ENCODE assay signal across 8 mouse cellular contexts in genomic region chr15:103365471-103366375, GRCm38 (mm10). TPM values are rescaled to one million over a fixed set of nuclear protein-coding genes. Genes with fewer than 3 reads are reported as not detected.
DNase-seq lines count a peak whose midpoint lies in the region; ATAC-seq lines count a peak whose summit lies in the region.

No protein-coding gene starts in this region.

- H3K27me3 ChIP-seq in megakaryocyte, embryonic 14.5 days (replicated peaks), result peaks cover 2% of the 10 kb centered on the region
- H3K27me3 ChIP-seq in forebrain, embryonic 10.5 days (ENCODE audit: poor library complexity, severe bottlenecking), result no peaks in the 10 kb centered on the region
- H3K27me3 ChIP-seq in hindbrain, embryonic 13.5 days, result peaks cover 49% of the 10 kb centered on the region
- H3K27me3 ChIP-seq in liver, embryonic 12.5 days (replicated peaks), result peaks cover 32% of the 10 kb centered on the region
- peaks cover 18% of the 10 kb centered on the region for H3K27me3 ChIP-seq in neural tube, embryonic 12.5 days (replicated peaks)

- under 1% methylated on average over 51 of the region's 51 CpGs for WGBS in forebrain, embryonic 10.5 days
- WGBS in hindbrain, embryonic 13.5 days, result 1% methylated on average over 50 of the region's 51 CpGs
- WGBS in liver, embryonic 12.5 days (ENCODE audit: insufficient replicate concordance), result under 1% methylated on average over 51 of the region's 51 CpGs
- WGBS in neural tube, embryonic 12.5 days, result under 1% methylated on average over 51 of the region's 51 CpGs

- H3K27ac ChIP-seq in forebrain, embryonic 10.5 days, result peak overlapping the region; percentile 94
- no peak overlapping the region for H3K27ac ChIP-seq in hindbrain, embryonic 13.5 days
- peak overlapping the region; percentile 83 for H3K27ac ChIP-seq in liver, embryonic 12.5 days
- no peak overlapping the region for H3K27ac ChIP-seq in neural tube, embryonic 12.5 days

- peak overlapping the region; percentile 78 for H3K9ac ChIP-seq in hindbrain, embryonic 13.5 days
- H3K9ac ChIP-seq in liver, embryonic 12.5 days, result peak overlapping the region; percentile 89
- peak overlapping the region; percentile 74 for H3K9ac ChIP-seq in neural tube, embryonic 12.5 days

- peak; percentile 60 for DNase-seq in forebrain, embryonic 10.5 days (ENCODE audit: extremely low spot score, low spot score)
- no peak for DNase-seq in right cerebral cortex, postnatal 10 days (ENCODE audit: low spot score in 2 of 2)
- DNase-seq in c-Kit-positive CD71-positive TER-119-positive erythroid progenitor cells, embryonic 14.5 days (ENCODE audit: low spot score), result no peak

- ATAC-seq in megakaryocyte, adult 5-6 weeks (ENCODE audit: poor library complexity, severe bottlenecking), result no peak; the same call in 1 of the 2 replicates
- ATAC-seq in hindbrain, embryonic 13.5 days (ENCODE audit: low FRiP score), result peak; percentile 56
- peak; percentile 36; the same call in 1 of the 2 replicates for ATAC-seq in liver, embryonic 12.5 days
- peak; percentile 54 for ATAC-seq in neural tube, embryonic 12.5 days (ENCODE audit: low FRiP score, low read depth)

- peak overlapping the region; percentile 97 for H3K4me3 ChIP-seq in megakaryocyte, embryonic 14.5 days (replicated peaks)
- H3K4me3 ChIP-seq in forebrain, embryonic 10.5 days, result peak overlapping the region; percentile 84
- H3K4me3 ChIP-seq in hindbrain, embryonic 13.5 days, result peak overlapping the region; percentile 53
- peak overlapping the region; percentile 75 for H3K4me3 ChIP-seq in liver, embryonic 12.5 days
- peak overlapping the region; percentile 60 for H3K4me3 ChIP-seq in neural tube, embryonic 12.5 days

- H3K36me3 ChIP-seq in megakaryocyte, embryonic 14.5 days (replicated peaks; ENCODE audit: low read length), result peaks cover 12% of the 10 kb centered on the region
- H3K36me3 ChIP-seq in forebrain, embryonic 10.5 days (replicated peaks), result no peaks in the 10 kb centered on the region
- H3K36me3 ChIP-seq in hindbrain, embryonic 13.5 days, result no peaks in the 10 kb centered on the region
- peaks cover 2% of the 10 kb centered on the region; the same call in 1 of the 2 replicates for H3K36me3 ChIP-seq in liver, embryonic 12.5 days
- H3K36me3 ChIP-seq in neural tube, embryonic 12.5 days, result no peaks in the 10 kb centered on the region

- peaks cover 88% of the 10 kb centered on the region for H3K4me1 ChIP-seq in megakaryocyte, embryonic 14.5 days
- H3K4me1 ChIP-seq in forebrain, embryonic 10.5 days, result peaks cover 49% of the 10 kb centered on the region
- peaks cover 21% of the 10 kb centered on the region for H3K4me1 ChIP-seq in hindbrain, embryonic 13.5 days (replicated peaks)
- peaks cover 65% of the 10 kb centered on the region for H3K4me1 ChIP-seq in liver, embryonic 12.5 days
- peaks cover 13% of the 10 kb centered on the region for H3K4me1 ChIP-seq in neural tube, embryonic 12.5 days

- H3K9me3 ChIP-seq in megakaryocyte, embryonic 14.5 days, result no peaks in the 10 kb centered on the region
- H3K9me3 ChIP-seq in forebrain, embryonic 10.5 days, result no peaks in the 10 kb centered on the region
- no peaks in the 10 kb centered on the region for H3K9me3 ChIP-seq in hindbrain, embryonic 13.5 days
- H3K9me3 ChIP-seq in liver, embryonic 12.5 days (replicated peaks), result no peaks in the 10 kb centered on the region
- H3K9me3 ChIP-seq in neural tube, embryonic 12.5 days, result no peaks in the 10 kb centered on the region

- peak overlapping the region; percentile 88 for H3K4me2 ChIP-seq in hindbrain, embryonic 13.5 days
- H3K4me2 ChIP-seq in liver, embryonic 12.5 days, result peak overlapping the region; percentile 96
- peak overlapping the region; percentile 96 for H3K4me2 ChIP-seq in neural tube, embryonic 12.5 days (replicated peaks)

RNA-seq across cellular contexts. Expression of gene Itga5, which starts 0.8 kb away (rescaled TPM):
- polyA plus RNA-seq in megakaryocyte, embryonic 14.5 days (2012; ENCODE audit: insufficient read depth, low replicate concordance), result 20.5 and 26.4 TPM in 2 replicates
- total RNA-seq in megakaryocyte, adult 5-6 weeks (2015), result 18.4 and 21.4 TPM in 2 replicates
- 8.3 and 9.5 TPM in 2 replicates for total RNA-seq in megakaryocyte, adult 5-6 weeks (2017)
- 22.8 and 25.6 TPM in 2 replicates for polyA plus RNA-seq in forebrain, embryonic 10.5 days (2016; fragmentation: Nextera tagmentation; extraction: Ambion mirVana)
- 8.6 and 8.9 TPM in 2 replicates for polyA plus RNA-seq in hindbrain, embryonic 13.5 days (2015; fragmentation: Nextera tagmentation; extraction: Ambion mirVana)
- polyA plus RNA-seq in liver, embryonic 12.5 days (2016; fragmentation: Nextera tagmentation; extraction: Ambion mirVana), result 21.8 and 23.2 TPM in 2 replicates
- 19.1 and 19.9 TPM in 2 replicates for polyA plus RNA-seq in neural tube, embryonic 12.5 days (2016; fragmentation: Nextera tagmentation; extraction: Ambion mirVana)

RNA-seq across cellular contexts. Expression of gene Zfp385a, which starts 25.8 kb away (rescaled TPM):
- polyA plus RNA-seq in megakaryocyte, embryonic 14.5 days (2012; ENCODE audit: insufficient read depth, low replicate concordance), result 1,319 and 2,156 TPM in 2 replicates
- 35.8 and 40.1 TPM in 2 replicates for total RNA-seq in megakaryocyte, adult 5-6 weeks (2015)
- 6.8 and 9.4 TPM in 2 replicates for total RNA-seq in megakaryocyte, adult 5-6 weeks (2017)
- 23.1 and 23.6 TPM in 2 replicates for polyA plus RNA-seq in forebrain, embryonic 10.5 days (2016; fragmentation: Nextera tagmentation; extraction: Ambion mirVana)
- polyA plus RNA-seq in hindbrain, embryonic 13.5 days (2015; fragmentation: Nextera tagmentation; extraction: Ambion mirVana), result 18.6 and 19.9 TPM in 2 replicates
- polyA plus RNA-seq in liver, embryonic 12.5 days (2016; fragmentation: Nextera tagmentation; extraction: Ambion mirVana), result 7.7 and 8.2 TPM in 2 replicates
- polyA plus RNA-seq in neural tube, embryonic 12.5 days (2016; fragmentation: Nextera tagmentation; extraction: Ambion mirVana), result 20.2 and 20.9 TPM in 2 replicates

RNA-seq across cellular contexts. Expression of gene Gpr84, which starts 55.3 kb away (rescaled TPM):
- 1.00 and 1.6 TPM in 2 replicates for polyA plus RNA-seq in megakaryocyte, embryonic 14.5 days (2012; ENCODE audit: insufficient read depth, low replicate concordance)
- total RNA-seq in megakaryocyte, adult 5-6 weeks (2015), result 2.9 and 3.8 TPM in 2 replicates
- 1.7 and 3.3 TPM in 2 replicates for total RNA-seq in megakaryocyte, adult 5-6 weeks (2017)
- polyA plus RNA-seq in forebrain, embryonic 10.5 days (2016; fragmentation: Nextera tagmentation; extraction: Ambion mirVana), result 0.14 and 0.36 TPM in 2 replicates
- polyA plus RNA-seq in hindbrain, embryonic 13.5 days (2015; fragmentation: Nextera tagmentation; extraction: Ambion mirVana), result 0.23 and 0.34 TPM in 2 replicates
- polyA plus RNA-seq in liver, embryonic 12.5 days (2016; fragmentation: Nextera tagmentation; extraction: Ambion mirVana), result 0.75 and 0.78 TPM in 2 replicates
- polyA plus RNA-seq in neural tube, embryonic 12.5 days (2016; fragmentation: Nextera tagmentation; extraction: Ambion mirVana), result 0.25 and 0.29 TPM in 2 replicates

Comparison
In these comparisons a context has a peak if more than half of its experiments do, and no peak if none do; other contexts are left out.
1. H3K27ac ChIP-seq: peak in forebrain, embryonic 10.5 days (single experiment) and liver, embryonic 12.5 days (single experiment); none in hindbrain, embryonic 13.5 days (single experiment) and neural tube, embryonic 12.5 days (single experiment).
2. RNA of gene Zfp385a, which starts 25.8 kb away (polyA plus RNA-seq): 1,319 to 2,156 TPM in megakaryocyte, embryonic 14.5 days; 23.1 to 23.6 TPM in forebrain, embryonic 10.5 days, 20.2 to 20.9 TPM in neural tube, embryonic 12.5 days, 18.6 to 19.9 TPM in hindbrain, embryonic 13.5 days and 7.7 to 8.2 TPM in liver, embryonic 12.5 days; every median in the first group is over 10 times any median in the second.
3. Peak in every context shown above with its lines, with median percentiles within 50 percentile points of each other: H3K4me3 ChIP-seq, H3K4me2 ChIP-seq and H3K9ac ChIP-seq.